In genomic region chr13:116002391-116002899, GRCm38 (mm10) we compare ENCODE assay signal across 9 mouse cellular contexts.
DNase-seq lines count a peak whose midpoint lies in the region; ATAC-seq and TF ChIP-seq lines count a peak whose summit lies in the region.
"Had no signal": no experiment of that assay in that cellular context is flagged by ENCODE, and none has a peak within 500 bp of the region (broad histone marks: within the 10 kb centered on the region; RNA-seq: fewer than 3 reads in every experiment).

No protein-coding gene starts in this region.

- H3K4me2 ChIP-seq in myocyte (ENCODE audit: low read depth): peak overlapping the region; percentile 73
- H3K4me2 ChIP-seq: limb, embryonic 15.5 days had no signal

- H3K4me3 ChIP-seq in heart, adult 2 months: no peak overlapping the region
- no peak overlapping the region for H3K4me3 ChIP-seq in heart, embryonic 10.5 days
- H3K4me3 ChIP-seq in myocyte: no peak overlapping the region
- H3K4me3 ChIP-seq: limb, embryonic 15.5 days had no signal

- DNase-seq in heart, adult 2 months: peak; percentile 22 to 28
- no peak for DNase-seq in heart, embryonic 10.5 days (ENCODE audit: low spot score)
- peak; percentile 44 to 47 for DNase-seq in adrenal gland, adult 18-20 months (ENCODE audit: low spot score in 2 of 2)
- DNase-seq in frontal cortex, adult 2 months (ENCODE audit: extremely low spot score in 1 of 2, low spot score in 1 of 2): peak; percentile 16 to 77
- DNase-seq in layer of hippocampus, adult 18-20 months (ENCODE audit: low spot score in 2 of 2): peak; percentile 58 to 89
- DNase-seq in spleen, postnatal 14 days (ENCODE audit: low spot score in 2 of 2): no peak

- no peaks in the 10 kb centered on the region for H3K36me3 ChIP-seq in heart, adult 2 months (ENCODE audit: control insufficient read depth, insufficient read depth, low read length)
- no peaks in the 10 kb centered on the region for H3K36me3 ChIP-seq in heart, embryonic 10.5 days
- no peaks in the 10 kb centered on the region for H3K36me3 ChIP-seq in myocyte (ENCODE audit: control insufficient read depth, insufficient read depth)
- H3K36me3 ChIP-seq: limb, embryonic 15.5 days had no signal

- no peaks in the 10 kb centered on the region for H3K27me3 ChIP-seq in heart, adult 2 months (ENCODE audit: control insufficient read depth, insufficient read depth, low read length)
- no peaks in the 10 kb centered on the region for H3K27me3 ChIP-seq in heart, embryonic 10.5 days (ENCODE audit: insufficient read depth, poor library complexity, severe bottlenecking)
- H3K27me3 ChIP-seq in myocyte (ENCODE audit: control insufficient read depth, insufficient read depth, insufficient read length): no peaks in the 10 kb centered on the region
- H3K27me3 ChIP-seq: limb, embryonic 15.5 days had no signal

- ATAC-seq in megakaryocyte-erythroid progenitor cell, adult 5-6 weeks (replicated peaks; ENCODE audit: low FRiP score, low TSS enrichment, poor library complexity, severe bottlenecking): no peak

- intact Hi-C loops in heart, adult 2 months (cut with DNase I): no loop called here

- H3K79me2 ChIP-seq in heart, adult 2 months (replicated peaks; ENCODE audit: control insufficient read depth, insufficient read depth, low read length): no peaks in the 10 kb centered on the region
- H3K79me2 ChIP-seq in myocyte (ENCODE audit: control insufficient read depth, insufficient read depth): no peaks in the 10 kb centered on the region

- TF ChIP-seq CTCF in heart, adult 2 months (IDR thresholded peaks at IDR 0.05): no peak

- H3K27ac ChIP-seq in heart, adult 2 months: no peak overlapping the region
- H3K27ac ChIP-seq in heart, embryonic 10.5 days: no peak overlapping the region
- H3K27ac ChIP-seq: limb, embryonic 15.5 days had no signal

- H3K9ac ChIP-seq in heart, adult 2 months (ENCODE audit: low read depth, low read length): no peak overlapping the region
- H3K9ac ChIP-seq: limb, embryonic 15.5 days had no signal

- TF ChIP-seq POLR2A in heart, adult 2 months (IDR thresholded peaks at IDR 0.05; ENCODE audit: insufficient read depth, low read depth, low read length): no peak
- no peak for TF ChIP-seq POLR2A in myocyte (IDR thresholded peaks at IDR 0.05; ENCODE audit: insufficient read length, low read depth)

- H3K4me1 ChIP-seq in heart, adult 2 months (ENCODE audit: control insufficient read depth, insufficient read depth, low read length): no peaks in the 10 kb centered on the region
- H3K4me1 ChIP-seq in heart, embryonic 10.5 days: no peaks in the 10 kb centered on the region
- H3K4me1 ChIP-seq: limb, embryonic 15.5 days had no signal

- WGBS in heart, adult 2 months: 13% methylated on average over 4 of the region's 4 CpGs
- 60% methylated on average over 4 of the region's 4 CpGs for WGBS in heart, embryonic 10.5 days

- H3ac ChIP-seq in myocyte (ENCODE audit: control insufficient read depth, insufficient read length): no peak overlapping the region

- H3K9me3 ChIP-seq in heart, embryonic 10.5 days: no peaks in the 10 kb centered on the region
- H3K9me3 ChIP-seq: limb, embryonic 15.5 days had no signal

- no peak for TF ChIP-seq EP300 in heart, adult 2 months (IDR thresholded peaks at IDR 0.05; ENCODE audit: insufficient read depth, low read depth, low read length)

TF ChIP-seq in myocyte, 11 proteins besides CTCF, POLR2A, EP300 and RAD21:
- TF ChIP-seq CEBPB (IDR thresholded peaks at IDR 0.05; ENCODE audit: insufficient read depth, poor library complexity, severe bottlenecking): peak; percentile 18; the same call in 1 of the 2 replicates
- TF ChIP-seq E2F4 (IDR thresholded peaks at IDR 0.05; ENCODE audit: insufficient read depth): no peak
- no peak for TF ChIP-seq REST (IDR thresholded peaks at IDR 0.05; ENCODE audit: insufficient read depth, insufficient read length)
- TF ChIP-seq SRF (IDR thresholded peaks at IDR 0.05; ENCODE audit: control insufficient read depth, insufficient read length, low read depth): no peak
- TF ChIP-seq MYOG (IDR thresholded peaks at IDR 0.05; ENCODE audit: control insufficient read depth in 1 of 3, insufficient read depth in 1 of 3, insufficient read length in 2 of 3, low read depth in 2 of 3): no peak

Comparison
In these comparisons a context has a peak if more than half of its experiments do, and no peak if none do; other contexts are left out.
1. DNase-seq: peak in heart, adult 2 months (2 of 2), adrenal gland, adult 18-20 months (2 of 2), frontal cortex, adult 2 months (2 of 2) and layer of hippocampus, adult 18-20 months (2 of 2); none in heart, embryonic 10.5 days (single experiment) and spleen, postnatal 14 days (0 of 2).